In genomic region chr7:91784617-91785016, GRCm38 (mm10) we compare ENCODE assay signal across 14 mouse cellular contexts.
"Had no signal": no experiment of that assay in that cellular context is flagged by ENCODE, and none has a peak within 500 bp of the region (broad histone marks: within the 10 kb centered on the region; RNA-seq: fewer than 3 reads in every experiment).

No protein-coding gene starts in this region.

- H3K27me3 ChIP-seq: neural tube, embryonic 12.5 days had no signal

- H3K4me3 ChIP-seq: left cerebral cortex, adult 2 months; myocyte; neural tube, embryonic 12.5 days had no signal

- DNase-seq: kidney, adult 18-20 months; kidney, postnatal 10 days; kidney, postnatal 4 days; lung, adult 18-20 months; lung, postnatal 36 days; midbrain, embryonic 14.5 days; right cerebral cortex, postnatal 4 days; spleen, adult 18-20 months; thymus, adult 2 months; thymus, postnatal 25 days had no signal

- H3K4me2 ChIP-seq: neural tube, embryonic 12.5 days had no signal

- H3K9me3 ChIP-seq: neural tube, embryonic 12.5 days had no signal

- H3K9ac ChIP-seq: liver, embryonic 14.5 days; neural tube, embryonic 12.5 days had no signal

- H3K27ac ChIP-seq: liver, embryonic 14.5 days; neural tube, embryonic 12.5 days had no signal

- H3K4me1 ChIP-seq: neural tube, embryonic 12.5 days had no signal

- H3K36me3 ChIP-seq: neural tube, embryonic 12.5 days had no signal
